Mouse (Mus musculus): ENCODE measurements around the gene Fbxl16. TPM values are rescaled to one million over a fixed set of nuclear protein-coding genes. Genes with fewer than 3 reads are reported as not detected.

Fbxl16 gene
- polyA plus RNA-seq (2012; ENCODE audit: low replicate concordance), result 0.28 and 0.61 TPM in 2 replicates

DNA sequence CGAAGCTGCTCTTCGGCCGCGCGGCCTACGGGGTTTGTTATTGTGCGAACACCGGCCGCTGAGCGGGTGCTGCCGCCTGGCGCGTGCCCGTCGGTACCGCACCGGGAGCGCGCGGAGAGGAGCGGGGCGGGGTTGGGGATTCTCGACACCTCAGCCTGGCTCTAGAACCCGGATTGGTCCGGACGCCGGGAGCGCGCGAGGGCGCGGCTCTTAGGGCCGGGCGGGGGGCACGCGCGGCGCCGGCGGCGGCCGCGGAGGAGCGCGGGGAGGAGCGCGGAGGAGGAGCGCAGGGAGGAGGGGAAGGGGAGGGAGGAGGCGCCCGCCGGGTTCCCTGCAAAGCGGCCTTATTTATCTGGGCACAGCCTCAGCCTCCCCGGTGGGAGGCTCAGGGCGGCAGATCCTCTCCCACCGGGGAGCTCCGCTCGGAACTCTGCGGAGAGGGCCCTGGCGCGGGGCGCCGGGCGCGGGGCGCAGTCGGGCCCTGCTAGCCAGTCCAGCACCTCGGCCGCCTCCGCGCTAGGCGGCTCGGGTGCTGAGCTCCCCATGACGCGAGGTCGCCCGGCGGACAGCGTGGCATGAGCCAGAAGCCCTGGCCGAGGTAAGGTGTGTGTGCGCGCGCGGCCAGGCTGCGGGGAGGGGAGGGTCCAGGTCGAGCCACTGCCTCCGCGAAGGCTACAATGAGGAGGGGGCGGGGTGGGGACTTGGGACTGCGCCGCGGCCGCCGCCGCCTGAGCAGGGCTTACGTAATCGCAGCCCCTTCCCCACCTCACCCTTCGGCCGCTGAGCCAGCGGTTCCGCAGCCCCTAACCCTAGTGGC, at the start of gene Fbxl16:
TSS of gene Fbxl16 (plus strand) at position 297 of the 817 bp plus-strand sequence.

DNA sequence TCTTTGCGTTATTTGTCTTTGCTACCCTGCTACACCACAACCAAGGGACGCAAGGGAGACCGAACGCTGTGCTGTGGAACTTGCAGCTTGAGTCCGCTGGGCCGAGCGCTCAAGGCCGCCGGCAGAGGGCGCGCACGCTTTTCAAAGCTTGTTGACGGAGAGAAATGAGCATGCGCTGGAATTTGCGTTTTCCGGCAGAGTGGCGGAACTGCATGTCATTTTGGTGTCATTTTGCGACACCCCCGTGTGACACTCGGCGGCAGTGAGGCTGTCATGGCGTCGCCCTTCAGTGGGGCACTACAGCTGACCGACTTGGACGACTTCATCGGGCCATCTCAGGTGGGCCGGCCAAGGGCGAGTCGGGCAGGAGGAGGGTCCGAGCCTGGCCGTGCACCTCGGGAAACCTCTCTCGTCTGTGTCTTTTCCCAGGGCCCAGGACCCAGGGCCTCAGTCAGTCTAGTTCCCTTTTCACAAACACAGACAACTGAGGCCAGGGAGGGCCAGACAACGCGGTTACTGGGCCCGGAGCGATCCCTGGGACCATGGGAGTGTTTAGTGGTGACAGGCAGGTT, 35.2 kb upstream of the Fbxl16 start, which contains the start of gene Narfl:
TSS of gene Narfl (plus strand) at position 228 of the 572 bp plus-strand sequence.

DNA sequence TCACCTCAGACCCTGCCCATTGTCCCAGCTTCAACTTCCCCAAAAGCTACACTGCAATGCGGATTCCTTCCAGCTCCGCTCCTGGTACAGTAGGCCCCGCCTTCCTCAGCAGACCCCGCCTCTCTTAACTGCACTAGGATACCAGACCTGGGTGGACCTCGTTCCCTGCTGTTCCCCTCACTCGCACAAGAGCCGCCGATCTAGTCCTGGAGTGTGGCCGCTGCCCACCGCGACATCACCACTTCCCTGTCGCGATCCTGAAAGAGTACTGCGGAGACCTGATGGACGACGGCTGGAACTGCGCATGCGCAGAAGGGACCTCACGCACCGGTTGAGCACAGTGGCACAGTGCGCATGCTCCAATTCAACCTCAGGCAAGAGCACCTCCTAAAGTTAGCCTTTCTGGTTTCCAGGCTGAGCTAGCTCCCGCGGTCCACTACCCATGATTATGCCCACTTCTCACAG, 23.6 kb upstream of the Fbxl16 start, which contains the start of gene Haghl:
TSS of gene Haghl (minus strand) at position 393 of the 465 bp plus-strand sequence.

DNA sequence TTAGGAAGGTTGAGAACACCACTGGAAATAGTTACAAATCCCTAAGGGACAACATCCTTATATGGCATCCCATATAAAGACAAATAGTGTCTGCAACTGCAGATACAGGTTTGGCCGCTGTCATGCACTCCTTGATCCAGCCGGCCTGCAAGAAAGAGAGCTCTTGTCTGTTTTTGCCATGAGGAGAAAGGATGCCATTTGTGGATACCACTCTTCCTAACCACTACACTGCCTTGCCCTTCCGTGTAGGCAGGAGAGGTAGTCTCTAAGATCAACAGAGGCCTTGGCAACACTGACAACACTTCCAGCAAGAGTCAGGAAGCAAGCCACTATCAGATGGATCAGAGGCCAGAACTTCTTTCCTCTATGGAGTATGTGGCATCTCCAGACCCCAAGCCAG, 22.6 kb upstream of the Fbxl16 start, which contains the start of gene Ccdc78:
TSS of gene Ccdc78 (plus strand) at position 301 of the 400 bp plus-strand sequence.

DNA sequence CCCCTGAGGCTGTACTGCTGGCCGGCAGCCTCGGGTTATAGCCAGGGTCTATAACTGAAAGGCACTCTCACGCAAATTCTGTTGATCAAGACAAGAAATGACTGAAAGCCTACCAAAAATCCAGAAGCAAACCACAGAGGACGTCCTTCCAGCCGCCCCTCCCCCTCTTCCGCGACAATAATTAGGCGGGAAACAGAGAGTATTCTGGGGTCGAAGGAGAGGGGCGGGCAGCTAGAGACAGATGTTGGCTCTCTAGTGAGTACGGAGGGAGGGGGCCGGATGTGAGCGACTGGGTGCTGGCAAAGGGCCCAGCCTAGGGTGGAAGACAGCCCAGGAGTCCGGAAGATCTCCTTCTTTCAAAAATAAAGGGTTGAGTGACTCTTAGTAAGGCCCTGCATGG, 16.3 kb upstream of the Fbxl16 start, which contains the start of gene Fam173a:
TSS of gene Fam173a (minus strand) at position 287 of the 400 bp plus-strand sequence.

DNA sequence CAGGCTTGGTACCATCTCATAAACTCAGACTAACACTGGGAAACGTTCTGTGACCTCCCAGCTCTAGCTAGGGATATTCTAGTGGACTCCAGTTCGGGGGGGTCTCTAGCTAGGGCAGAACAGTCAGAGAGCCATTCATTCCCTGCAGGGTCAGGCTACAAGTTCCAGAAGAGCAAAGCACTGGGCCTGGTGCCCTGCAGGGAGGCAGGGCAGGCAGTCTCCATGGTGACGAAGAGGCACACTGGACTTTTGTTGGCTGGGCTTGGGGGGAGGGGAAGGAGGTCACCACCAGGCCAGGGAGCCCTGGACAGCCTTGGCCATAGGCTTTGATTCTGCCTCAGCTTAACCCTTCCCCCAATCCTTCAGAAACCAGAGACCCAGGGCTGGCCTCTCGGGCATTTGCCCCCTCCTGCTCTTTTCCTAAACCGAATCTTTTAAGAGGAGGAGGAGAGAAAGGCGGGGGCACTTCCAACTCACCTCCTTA, 13.2 kb upstream of the Fbxl16 start, which contains the start of gene AC134908.4:
TSS of gene AC134908.4 (minus strand) at position 51 of the 484 bp plus-strand sequence.

DNA sequence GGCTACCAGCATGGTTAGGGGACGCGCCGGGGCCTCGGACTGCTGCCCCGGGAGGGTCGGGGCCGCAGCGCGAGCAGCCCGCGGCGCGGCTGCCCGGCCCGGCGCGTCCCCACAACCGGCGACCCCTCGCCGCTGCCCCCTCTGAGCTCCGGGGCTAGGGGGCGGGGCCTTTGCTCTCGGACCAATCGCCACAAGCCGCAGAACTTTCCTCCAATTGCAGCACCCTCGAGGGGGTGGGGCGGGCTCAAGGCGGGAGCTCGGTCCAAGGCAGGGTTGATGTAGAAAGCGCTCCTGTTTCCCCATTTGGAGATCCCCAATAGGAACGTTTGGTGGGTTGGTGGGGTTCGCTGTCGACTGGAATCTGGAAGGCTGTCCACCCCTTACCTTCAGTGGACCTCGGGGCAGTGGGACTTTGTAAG, 11.9 kb upstream of the Fbxl16 start, which contains the start of gene Metrn:
TSS of gene Metrn (minus strand) at position 186 of the 419 bp plus-strand sequence.

DNA sequence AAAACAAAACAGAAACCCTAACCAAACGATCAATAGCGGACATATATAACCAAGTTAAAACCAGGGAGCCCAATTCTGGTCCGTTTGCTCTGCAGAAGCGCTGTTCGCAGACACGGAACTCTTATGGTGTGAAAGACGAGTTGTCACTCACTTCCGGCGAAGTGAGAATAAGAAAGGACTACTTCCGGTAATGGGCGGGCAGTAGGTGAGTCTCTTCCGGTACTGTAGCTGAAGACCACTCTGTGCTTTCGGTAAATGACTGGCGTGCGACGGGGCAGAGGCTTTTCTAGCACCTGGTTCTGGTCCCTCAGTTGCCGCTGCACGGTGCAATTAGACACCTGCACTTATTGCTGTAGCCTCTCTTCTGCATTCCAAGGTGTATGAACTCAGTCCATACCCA, 14.6 kb downstream of the Fbxl16 start, which contains the start of gene Wdr24:
TSS of gene Wdr24 (plus strand) at position 176 of the 400 bp plus-strand sequence.

DNA sequence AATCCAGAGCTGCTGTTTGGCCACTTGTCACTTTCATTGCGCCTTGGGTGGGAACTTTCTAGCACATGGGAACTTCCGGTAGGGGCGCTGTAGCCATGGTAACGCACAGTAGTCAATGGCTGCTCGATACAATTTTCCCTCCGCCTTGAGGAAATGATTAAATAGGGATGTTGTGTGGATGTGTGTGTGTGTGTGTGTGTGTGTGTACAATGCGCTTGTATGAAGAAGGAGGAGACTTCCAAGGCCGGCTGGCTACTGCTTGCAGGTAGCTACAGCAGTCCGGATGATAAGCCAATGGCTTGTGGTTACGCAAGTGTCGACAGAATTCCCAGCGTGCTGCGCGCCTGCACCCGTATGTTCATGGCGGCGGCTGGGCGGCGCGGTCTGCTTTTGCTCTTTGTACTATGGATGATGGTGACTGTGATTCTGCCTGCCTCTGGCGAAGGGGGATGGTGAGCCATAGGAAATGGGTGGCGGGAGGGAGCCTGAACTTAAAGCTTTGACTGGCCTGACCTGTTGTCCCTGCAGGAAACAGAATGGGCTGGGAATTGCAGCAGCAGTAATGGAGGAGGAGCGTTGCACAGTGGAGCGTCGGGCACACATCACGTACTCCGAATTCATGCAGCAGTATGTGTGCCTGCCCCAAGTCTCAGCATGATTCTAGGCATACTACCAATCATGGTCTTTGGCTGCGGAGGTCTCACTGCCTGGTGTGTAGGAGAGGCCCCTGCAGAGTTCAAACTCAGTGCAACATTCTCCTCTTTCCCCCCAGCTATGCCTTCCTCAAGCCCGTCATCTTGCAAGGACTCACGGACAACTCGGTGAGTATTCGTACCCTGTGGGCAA, 20.1 kb downstream of the Fbxl16 start, which contains the start of gene Jmjd8:
TSS of gene Jmjd8 (plus strand) at position 156 of the 846 bp plus-strand sequence.

DNA sequence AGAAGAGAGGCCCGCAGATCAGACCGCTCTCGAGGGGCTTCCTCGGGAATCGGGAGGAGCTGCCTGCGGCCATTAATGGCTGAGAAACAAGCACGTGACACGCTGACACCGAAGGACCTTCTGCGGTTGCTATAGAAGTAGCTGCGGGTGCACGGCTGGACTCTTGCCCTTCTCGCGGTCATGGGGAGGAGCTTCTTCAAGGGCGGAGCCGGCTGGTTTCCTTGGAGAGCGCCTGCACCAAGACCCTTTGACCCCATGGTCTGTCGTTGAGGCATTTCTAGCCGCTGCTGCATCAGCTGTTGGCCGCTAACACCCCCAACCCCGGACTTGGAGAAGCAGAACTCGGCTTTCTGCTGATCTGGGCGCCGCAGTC, 24.4 kb downstream of the Fbxl16 start, which contains the start of gene Stub1:
TSS of gene Stub1 (minus strand) at position 114 of the 373 bp plus-strand sequence.

DNA sequence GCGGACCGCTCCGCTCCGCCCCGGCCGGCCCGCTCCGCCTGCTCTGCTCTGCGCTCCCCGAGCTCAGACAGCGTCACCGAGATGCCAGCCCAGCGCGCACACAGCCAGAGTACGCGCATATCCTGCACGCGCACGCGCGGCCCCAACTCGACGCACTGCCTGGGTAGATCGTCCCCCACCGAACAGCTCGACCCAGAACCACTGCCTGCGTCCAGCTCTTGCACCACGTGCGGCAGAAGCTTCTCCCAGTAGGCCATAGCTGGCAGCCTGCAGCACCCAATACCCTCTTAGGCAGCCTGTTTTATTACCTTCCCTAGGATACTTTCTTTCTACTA, 28.2 kb downstream of the Fbxl16 start, which contains the start of gene Rhbdl1:
TSS of gene Rhbdl1 (minus strand) at position 220 of the 335 bp plus-strand sequence.

DNA sequence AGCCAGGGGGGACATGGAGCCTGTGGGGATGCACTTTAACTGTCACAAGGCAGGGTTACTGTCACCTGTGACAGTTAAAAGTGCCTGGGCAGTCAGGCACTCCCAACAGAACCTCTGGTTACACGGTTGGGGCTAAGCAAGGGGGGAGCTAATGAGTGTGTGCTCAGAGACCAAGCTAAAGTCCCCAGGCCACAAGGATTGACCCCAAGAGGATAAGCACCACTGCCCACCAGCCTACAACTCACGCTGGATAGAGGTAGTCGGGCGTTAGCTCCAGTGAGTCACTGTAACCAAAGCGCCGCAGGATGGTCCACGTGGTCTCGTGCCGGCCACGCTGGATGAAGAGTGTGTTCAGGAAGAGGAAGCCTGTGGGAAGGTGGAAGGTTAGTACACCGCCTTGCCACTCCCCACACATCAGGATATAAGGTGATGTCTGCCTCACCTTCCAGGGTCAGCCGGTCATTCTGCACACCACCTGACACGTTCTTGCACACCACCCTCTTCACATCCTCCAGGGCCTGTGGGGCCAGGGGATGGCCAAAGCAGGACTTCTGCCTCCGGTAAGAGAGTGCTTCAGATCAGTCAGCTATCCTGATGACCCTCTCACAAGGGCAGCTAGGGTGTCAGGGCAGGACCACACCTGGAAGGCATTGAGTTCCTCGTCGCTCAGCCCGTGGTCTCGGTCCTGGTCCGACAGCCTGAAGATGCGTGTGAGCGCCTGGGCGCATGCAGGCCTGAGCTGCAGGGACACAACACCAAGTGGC, 32.4 kb downstream of the Fbxl16 start, which contains the start of gene Gm20683:
TSS of gene Gm20683 (minus strand) at position 647 of the 764 bp plus-strand sequence.

DNA sequence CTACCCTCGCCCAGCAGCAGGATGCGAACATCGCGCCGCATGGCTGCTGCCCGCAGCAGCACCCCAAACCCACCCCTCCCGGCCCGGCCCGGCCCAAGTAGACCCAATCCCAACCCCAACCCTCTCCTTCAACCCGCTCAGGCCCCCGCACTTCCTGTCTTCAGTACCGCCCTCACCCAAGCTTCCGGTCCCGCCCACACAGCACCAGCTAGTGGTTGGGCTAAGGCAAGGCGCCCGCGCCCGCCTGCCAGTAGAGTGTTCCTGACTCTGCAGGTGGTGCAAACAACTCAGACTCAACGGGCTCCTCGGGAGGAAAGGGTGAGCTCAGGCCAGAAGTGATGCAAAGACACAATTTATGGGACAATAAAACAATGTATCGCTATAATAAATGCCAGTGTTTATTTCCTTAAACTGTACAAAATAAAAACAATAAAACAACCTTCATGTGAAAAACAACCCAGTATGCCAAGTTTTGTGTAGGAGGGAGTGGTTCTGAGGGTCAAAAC, 35.6 kb downstream of the Fbxl16 start, which contains the start of gene Rhot2:
TSS of gene Rhot2 (minus strand) at position 456 of the 506 bp plus-strand sequence.

DNA sequence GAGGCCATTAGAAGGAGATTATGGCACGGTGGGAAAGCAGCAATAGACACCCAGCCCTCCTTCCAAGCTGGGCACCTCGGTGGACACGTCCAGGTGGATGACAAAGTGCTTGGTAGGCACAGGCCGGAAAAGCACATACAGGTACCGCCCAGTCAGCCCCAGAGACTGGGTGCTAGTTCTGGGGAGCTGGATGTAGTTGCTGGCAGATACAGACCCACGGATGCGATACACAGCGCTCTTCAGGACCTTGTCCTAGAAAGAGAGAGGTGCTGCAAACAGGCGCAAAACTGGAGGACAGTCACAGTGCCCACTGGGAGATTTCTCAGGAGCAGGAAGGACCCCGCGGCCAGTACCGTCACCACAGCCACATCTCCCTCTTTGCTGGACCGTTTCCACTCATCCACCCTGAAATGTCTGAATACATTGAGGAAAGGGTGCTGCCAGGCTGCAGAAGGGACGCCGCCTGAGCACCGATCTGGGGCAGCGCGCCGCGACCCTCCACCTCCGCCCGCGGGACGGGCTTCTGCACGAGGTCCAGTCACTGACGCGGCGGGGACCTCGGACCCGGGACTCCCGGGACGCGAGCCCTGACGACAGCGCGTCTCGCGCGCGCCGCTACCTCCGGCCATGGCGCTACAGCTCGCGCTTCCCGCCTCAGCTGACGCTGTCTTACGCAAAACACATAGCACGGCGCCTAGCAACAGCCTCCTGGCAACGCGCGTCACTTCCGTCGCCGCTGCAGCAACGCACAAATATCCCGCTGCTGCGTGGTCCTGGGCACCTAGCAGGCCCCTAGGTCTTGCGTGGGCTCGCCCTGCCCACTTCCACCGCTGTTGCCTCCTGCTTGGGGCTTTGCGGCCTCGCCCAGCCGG, 52.2 kb downstream of the Fbxl16 start, which contains the start of gene Wdr90:
TSS of gene Wdr90 (minus strand) at position 670 of the 872 bp plus-strand sequence.

DNA sequence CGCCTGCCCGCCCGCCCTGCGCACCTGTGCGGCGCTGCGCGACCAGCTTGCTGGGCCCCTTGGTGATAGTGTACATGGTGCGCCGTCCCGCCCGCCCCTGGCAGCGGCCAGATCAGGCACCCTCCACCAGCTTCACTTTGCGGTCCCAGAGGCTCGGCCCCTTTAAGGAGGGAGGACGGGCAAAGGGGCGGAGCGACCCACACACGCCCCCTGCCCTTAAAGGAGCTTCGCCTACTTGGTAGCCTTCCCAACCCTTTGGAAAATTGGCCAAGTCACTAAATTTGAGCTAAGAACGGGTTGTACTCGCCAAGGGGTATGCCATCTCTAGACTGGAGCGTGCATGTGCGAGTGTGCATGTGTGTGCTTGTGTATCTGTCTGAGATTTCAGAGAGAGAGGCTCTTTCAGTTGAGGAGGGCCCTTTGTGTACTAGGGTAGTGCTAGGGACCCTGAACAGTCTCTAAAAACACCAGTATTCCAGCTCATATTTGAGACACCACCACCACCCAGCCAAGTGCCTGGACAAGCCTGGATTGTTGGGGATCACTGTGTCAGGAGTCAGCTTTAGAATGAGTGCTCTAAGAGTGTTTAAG, 59.8 kb downstream of the Fbxl16 start, which contains the start of gene Mcrip2:
TSS of gene Mcrip2 (minus strand) at position 164 of the 591 bp plus-strand sequence.

